Mouse (Mus musculus) ES-E14 (cell line): ENCODE results near the gene Bicra.

Experiments used
- CHD2 ChIP-seq: IDR thresholded peaks from 2 replicates; pipeline ENCODE4 v1.6.1; 2014; ENCODE audit warnings: mild to moderate bottlenecking, low read depth, low read length, inconsistent platforms
- HCFC1 ChIP-seq: IDR thresholded peaks from 2 replicates; pipeline ENCODE4 v1.6.1; 2012; ENCODE audit warnings: low read length, inconsistent platforms, borderline replicate concordance; ENCODE audit not compliant: insufficient read depth
- MAFK ChIP-seq: IDR thresholded peaks from 2 replicates; pipeline ENCODE4 v1.6.1; 2014; ENCODE audit warnings: mild to moderate bottlenecking, low read depth, low read length, inconsistent platforms; ENCODE audit not compliant: insufficient read depth
- ZC3H11A ChIP-seq: IDR thresholded peaks from 2 replicates; pipeline ENCODE4 v1.6.1; 2012; ENCODE audit warnings: low read depth, mild to moderate bottlenecking, inconsistent platforms, low read length, borderline replicate concordance
- ZNF384 ChIP-seq: IDR thresholded peaks from 2 replicates; pipeline ENCODE4 v1.6.1; 2012; ENCODE audit warnings: low read depth, low read length, inconsistent platforms

GRCm38 (mm10) chr7:16004177-16004856 lies 43.4 kb downstream of the Bicra start:
- TF ChIP-seq ZNF384 = no peak
- TF ChIP-seq ZC3H11A = no peak
- TF ChIP-seq HCFC1 = no peak
- TF ChIP-seq CHD2 = no peak
- TF ChIP-seq MAFK = no peak
